Mouse (Mus musculus): ENCODE data around the gene Padi3.

Gene Padi3

DNA sequence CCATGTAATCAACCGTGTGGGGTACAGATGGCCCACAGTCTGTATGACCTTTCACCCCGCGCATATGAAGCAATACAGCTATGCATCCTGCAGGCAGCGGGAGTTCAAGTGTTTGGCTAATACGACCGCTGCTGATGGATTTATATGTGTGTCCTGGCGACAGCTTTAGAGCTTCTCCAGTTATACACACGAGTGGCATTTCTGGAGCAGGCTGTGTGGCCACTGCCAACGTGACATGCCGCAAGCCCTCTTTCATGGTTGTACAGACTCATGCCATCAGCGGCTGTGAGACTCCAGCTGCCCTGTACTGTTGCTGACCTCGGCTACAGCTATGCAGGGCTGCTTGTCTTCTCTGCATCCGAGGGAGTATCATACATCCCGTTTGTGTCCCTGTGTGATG, 29.9 kb downstream of the Padi3 start:
- no peak for DNase-seq (ENCODE audit: low read depth, low spot score)

DNA sequence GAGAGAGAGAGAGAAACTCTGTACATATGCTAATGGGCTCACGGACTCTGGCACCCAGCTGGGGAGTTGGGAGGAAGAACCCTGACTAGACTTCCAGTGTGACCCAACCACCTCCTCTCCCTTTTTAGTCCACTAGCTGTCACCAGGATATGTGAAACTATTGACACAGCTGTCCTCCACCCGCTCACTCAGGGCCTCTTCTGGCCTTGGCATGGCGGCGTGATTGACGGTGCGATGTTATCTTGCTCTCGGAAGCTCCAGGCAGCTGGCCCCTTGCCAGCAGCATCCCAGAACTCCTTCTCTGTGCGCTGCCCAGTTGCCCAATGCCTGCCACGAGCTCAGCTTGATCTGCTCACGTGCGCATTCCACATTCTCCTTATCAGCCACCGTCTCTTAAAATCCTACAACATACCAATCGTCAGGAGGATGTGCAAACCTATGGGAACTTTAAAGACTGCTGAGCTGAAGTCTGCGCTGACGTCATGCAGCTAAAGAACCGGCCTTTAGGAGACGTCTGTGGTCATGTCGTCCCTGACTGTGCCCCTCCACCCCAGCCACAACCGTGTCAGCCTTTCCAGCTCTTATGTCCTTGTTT, 30.5 kb downstream of the Padi3 start:
- no peak for DNase-seq (ENCODE audit: low read depth, low spot score)

DNA sequence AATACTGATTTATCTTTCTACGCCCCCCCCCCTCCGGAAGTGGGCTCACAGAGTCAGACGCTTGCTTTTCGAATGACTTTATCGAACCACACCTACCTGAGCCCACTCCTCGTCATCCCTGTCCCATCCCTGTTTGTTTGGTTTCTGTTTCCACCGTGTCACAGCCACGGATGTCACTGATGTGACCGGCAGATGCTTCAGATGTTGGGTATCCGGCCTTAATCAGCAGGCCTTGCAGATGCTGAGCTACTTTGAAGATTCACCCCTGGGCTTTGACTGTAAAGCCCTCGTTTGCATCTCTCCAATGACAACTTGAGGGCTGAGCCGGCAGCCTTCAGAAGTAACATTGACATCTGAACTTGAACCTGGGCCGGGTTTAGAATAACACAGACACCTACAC, 33.8 kb downstream of the Padi3 start:
- no peak for DNase-seq (ENCODE audit: low read depth, low spot score)

DNA sequence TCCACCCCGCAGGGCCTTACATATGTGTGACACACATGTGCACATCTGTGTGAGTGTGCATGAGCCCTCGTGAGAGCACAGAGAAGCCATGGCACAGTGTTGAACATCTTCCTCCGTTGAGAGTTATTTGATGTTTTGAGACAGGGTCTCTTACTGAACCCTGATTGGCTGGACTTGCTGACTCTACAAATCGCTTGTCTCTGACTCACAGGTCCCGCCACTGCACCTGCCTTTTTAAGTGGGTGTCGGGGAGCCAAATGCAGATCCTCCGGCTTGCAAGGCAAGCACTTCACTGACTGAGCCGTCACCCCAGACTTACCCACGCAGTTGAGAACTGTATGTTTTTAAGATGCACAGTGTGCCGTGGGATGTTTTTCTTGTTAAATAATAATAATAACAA, 34.6 kb downstream of the Padi3 start:
- no peak for DNase-seq (ENCODE audit: low read depth, low spot score)

DNA sequence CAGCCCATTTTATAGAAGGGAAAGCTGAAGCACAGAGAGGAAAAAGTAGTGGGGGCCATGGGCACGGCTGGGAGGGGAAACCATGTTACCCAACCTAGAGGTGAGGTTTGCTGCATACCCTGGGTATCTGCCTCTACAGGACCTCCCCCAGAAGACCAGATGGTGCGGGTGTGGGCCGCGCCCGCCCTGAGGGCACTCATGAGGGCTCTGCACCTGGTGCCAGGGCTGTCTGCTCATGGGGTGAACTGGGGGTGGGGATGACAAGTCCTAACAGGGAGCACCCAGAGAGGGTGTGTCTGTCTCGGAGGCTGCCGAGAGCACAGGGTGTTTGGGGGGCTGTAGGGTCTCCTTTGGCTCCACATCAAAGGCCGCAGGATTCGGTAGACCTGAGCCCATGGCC, 35.6 kb downstream of the Padi3 start:
- DNase-seq (ENCODE audit: low read depth, low spot score), result no peak

DNA sequence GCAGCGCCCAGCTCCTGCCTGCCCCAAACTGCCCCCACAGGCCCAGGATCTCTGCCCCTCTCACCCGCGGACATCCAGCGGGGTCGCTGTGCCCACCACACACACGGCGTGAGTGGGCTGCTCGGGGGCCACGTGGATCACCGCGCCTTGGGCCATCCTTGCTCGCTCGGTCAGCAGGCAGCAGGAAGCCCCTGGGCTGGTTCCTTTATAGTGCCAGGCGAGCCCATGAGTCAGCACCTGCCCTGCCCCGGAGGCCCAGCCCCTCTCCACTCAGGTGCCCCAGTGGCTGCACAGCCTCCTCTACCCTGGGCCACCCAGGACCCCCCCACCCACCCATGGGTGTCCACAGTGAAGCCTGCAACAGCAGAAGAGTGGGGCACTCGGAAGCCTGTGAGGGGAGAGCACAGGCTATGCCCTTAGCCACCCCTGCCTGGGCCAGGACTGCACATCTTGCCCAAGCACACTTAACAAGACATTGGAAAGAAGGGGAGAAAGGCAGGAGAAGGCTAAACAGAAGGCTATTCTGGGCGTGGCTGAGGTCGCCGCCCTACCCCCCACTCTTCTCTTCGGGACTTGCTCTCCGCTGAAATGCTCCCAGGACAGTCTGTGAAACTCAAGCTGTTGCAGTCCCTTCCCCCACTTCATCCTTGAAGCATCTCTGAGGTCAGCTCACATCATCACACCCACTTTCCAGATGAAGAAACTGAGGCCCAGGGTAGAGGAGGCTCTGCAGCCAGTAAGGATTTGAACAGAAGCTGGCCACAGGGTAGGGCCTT, 36.2 kb downstream of the Padi3 start, which contains the start of gene Padi4:
Padi4 (minus strand) TSS at position 212 of the 776 bp plus-strand sequence.
- DNase-seq (ENCODE audit: low read depth, low spot score), result no peak

DNA sequence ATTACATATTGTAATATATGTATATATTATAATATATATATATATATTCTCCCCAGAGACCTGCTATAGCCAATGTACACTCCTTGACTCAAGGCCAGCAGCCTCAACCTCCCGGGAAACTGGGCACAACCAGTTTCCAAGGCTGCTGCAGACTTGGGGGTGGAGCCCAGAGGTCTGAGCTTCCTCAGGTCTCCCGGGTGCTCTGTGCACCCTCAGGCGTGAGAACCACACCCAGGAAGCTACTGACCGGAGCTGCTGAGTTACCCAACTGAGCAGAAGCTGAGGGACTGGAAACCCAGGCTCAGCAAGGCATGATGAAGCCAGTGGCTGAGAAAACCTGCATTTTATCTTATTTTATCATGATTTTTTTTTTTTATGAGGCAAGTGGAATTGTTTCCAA, 39.4 kb downstream of the Padi3 start:
- no peak for DNase-seq (ENCODE audit: low read depth, low spot score)

DNA sequence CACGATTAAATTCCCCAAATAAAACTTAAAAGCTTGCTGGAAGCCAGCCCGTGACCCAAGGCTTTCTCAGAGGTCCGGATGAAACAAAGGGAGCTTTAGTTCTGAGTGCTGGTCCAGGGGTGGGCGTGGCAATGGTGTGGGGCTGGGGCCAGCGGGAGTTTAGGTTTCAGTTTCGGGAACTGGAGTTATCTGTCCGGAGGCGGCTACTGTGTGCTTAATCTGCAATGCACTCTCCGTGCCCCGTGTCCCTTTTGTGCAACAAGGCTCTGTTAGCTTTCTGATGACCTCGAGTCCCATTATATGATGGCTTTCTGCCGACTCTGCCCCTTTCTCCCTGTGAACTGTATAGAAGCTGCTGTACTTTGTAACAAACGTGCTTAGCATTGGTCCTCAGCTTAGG, 40.0 kb downstream of the Padi3 start:
- no peak for DNase-seq (ENCODE audit: low read depth, low spot score)

DNA sequence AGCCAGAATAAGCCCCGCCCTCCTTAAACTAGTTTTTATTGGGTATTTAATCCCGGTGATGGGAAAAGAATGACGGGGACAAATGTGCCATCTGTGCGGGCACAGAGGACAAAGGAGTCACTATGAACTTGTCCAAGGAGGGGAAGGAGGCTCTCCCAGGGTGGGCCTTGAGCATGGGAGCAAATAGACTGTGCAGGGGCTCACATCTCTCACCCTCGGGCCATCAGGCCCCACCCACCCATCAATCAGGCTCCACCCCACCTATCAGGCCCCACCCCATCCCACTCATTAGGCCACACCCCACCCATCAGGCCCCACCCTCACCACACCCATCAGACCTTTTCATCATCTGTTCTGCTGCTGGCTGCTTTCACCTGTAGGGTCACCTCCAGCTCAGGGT, 41.5 kb downstream of the Padi3 start:
- DNase-seq (ENCODE audit: low read depth, low spot score), result no peak

DNA sequence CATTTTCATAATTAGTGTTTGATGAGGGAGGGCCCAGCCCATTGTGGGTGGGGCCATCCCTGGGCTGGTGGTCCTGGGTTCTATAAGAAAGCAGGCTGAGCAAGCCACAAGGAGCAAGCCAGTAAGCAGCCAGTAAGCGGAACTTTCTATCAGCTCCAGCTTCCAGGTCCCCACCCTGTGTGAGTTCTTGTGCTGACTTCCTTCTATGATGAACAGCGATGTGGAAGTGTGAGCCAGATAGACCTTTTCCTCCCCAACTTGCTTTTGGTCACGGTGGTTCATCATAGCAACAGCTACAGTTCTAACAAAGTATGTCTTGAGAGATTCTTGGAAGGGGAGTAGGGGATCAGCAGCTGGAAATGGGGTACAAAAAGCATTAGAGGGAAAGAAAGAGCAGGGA, 44.5 kb downstream of the Padi3 start:
- DNase-seq (ENCODE audit: low read depth, low spot score), result no peak

DNA sequence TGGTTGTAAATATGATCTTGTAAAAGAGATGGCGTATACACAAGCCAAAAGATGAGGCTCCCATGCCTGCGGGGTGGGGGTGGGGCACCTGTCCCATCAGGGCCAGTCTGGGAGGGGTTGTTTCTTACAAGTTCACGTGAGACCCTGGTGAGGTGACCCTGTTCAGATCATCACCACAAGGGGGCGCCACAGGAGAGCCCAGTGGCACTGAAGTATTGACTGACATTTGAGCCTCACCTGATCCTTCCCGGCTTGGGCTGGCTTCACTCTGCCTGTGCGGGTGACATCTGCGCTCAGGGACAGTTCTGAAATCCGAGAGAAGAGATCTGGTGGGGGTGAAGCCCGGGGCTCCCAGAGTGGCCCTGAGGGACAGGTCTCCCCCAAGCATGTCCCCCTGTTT, 47.3 kb downstream of the Padi3 start:
- DNase-seq (ENCODE audit: low read depth, low spot score), result peak; percentile 62

DNA sequence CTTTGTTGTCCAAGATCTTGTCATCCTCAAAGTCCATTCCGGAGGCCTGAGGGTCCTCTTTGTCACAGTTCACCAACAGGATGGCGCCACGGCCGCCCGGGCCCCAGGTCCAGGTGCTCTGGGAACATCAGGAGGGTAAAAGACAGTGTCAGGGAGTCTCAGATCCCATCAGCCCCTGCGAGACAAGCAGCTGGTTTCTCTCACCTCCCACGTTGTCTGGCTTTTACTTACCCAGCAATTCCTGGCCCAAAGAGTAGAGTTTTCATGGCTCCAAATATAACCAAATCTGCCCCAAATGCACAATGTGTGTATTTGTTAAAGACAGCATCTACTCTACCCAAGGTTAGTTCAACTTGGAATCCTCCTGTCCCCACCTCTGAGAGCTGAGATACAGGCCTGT, 48.8 kb downstream of the Padi3 start:
- DNase-seq (ENCODE audit: low read depth, low spot score), result no peak

DNA sequence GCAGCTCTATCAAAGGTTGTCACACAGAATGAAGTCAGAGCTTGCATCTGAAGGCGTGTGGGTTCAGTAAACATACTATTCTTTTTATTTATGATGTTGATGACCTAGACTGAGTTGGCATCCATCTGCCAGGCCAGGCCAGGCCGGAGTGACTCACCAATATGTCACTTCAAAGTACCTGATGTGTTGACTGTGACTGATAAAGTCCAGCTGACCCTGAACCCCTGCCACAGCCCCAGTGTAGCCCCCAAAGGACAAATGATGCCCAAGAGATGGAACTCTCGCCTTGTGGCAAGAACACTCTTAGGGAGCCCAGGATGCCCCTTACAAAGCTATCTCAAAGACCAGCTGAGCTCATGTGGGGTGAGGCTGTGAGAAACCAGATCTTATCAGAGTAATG, 54.6 kb downstream of the Padi3 start:
- DNase-seq (ENCODE audit: low read depth, low spot score), result no peak

DNA sequence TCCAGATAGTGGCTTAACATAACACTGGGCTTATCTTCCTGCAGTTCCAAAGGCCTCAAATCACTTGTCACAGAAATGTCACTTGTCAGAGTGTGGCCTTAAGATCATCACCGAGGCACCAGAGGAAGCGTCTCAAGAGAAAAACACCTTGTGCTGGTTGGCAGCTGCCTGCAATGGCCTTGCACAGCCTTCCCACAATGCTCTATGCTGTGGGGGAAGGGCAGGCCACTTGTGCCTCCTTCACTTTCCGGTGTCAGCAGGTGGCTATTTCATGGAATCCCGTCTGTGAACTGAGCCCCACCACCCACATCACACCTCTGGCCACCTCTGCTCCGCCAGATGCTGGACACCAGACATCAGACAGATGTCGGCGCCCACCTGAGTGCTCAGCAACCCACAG, 57.1 kb downstream of the Padi3 start:
- peak; percentile 34 for DNase-seq (ENCODE audit: low read depth, low spot score)

DNA sequence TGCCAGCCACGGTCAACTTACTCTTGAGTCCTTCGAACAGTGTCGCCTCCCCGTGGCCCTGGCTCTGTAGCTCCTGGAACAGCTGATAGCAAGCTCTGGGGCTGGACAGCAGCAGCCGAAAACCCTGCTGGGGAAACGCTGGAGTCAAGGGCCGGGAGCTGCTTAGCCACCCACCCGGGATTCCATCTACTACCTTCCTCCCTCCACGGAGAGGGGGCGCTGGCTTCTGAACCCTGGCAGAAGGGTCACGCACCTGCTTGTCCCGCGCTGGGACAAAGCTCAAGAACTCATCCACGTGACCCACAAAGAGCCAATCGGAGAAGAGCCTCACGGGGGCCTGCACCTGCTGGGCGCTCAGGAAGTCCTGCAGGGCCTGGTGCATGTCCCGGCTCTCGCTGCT, 60.1 kb downstream of the Padi3 start:
- peak; percentile 27 for DNase-seq (ENCODE audit: low read depth, low spot score)

DNA sequence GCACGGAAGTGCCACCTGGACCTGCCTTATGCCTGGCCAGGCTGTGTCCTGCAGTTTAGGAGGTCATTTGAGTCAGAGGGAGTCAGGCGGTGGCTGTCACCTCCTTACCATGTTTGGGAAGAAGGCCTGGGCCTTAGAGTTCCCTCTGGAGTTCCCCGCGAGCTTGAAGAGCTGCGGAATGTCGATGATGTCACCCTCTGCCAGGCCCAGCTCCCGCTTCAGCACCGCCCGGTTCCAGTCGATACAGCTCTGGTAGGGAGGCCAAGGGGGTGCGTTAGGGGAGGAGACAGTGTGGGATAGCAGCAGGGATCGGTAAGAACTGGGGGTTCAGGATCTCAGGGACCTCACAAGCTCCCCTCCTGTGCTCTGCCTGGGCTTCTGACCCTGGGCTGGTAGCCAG, 62.5 kb downstream of the Padi3 start:
- no peak for DNase-seq (ENCODE audit: low read depth, low spot score)

DNA sequence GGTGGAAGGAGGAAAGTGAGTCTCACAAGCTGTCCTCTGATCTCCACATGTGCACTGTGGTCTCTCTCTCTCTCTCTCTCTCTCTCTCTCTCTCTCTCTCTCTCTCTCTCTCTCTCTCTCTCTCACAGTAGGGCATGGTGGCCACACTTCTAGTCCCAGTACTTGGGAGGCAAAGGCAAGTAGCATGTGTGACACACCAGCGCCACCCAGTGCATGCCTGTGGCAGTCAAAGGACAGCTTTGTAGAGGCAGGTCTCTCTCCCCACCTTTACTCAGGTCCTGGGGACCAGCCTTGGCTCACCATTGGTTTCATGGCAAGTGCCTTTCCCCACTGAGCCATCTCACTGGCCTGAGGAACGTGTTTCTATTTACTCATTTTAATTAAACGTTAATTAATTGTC, 65.8 kb downstream of the Padi3 start:
- DNase-seq (ENCODE audit: low read depth, low spot score), result peak; percentile 49

DNA sequence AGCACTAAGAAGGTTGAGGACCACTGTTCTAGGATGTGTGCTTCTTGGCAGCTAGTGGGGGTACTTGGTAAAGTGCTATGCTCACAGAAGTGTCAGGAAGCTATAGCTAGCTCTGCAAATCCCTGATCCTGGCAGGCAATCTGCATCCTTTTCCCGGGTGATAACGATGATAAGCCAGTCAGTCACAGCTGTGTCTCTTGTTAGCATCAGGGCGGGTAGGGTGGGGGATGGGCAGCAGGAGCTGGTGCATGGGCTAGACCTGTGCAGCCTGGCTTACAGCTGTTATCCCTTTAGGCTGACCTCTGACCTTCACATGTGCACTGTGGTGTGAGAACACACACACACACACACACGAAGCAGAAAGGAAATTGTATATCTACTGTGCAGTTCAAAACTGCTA, 67.4 kb downstream of the Padi3 start:
- DNase-seq (ENCODE audit: low read depth, low spot score), result no peak

DNA sequence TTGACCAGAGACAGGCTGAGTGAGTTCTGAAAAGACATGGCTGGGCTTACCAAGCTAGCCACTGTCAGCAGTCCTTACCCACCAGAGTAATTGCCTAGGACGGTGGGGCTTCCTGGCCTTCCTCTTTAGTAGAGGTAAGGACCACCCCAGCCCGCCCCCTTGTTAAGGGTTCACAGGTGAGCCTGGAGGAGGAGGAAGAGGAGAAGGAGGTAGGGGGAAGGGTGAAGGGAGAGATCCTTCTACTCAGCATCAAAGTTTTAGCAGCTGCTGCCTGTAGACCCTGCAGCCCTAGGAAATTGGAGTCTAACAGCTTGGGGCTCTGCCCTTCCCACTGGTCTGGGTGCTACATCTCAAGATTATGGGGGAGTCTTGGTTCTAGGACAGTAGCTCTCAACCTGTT, 67.9 kb downstream of the Padi3 start, which contains the start of gene Padi6:
Padi6 (minus strand) TSS at position 101 of the 400 bp plus-strand sequence.
- no peak for DNase-seq (ENCODE audit: low read depth, low spot score)

DNA sequence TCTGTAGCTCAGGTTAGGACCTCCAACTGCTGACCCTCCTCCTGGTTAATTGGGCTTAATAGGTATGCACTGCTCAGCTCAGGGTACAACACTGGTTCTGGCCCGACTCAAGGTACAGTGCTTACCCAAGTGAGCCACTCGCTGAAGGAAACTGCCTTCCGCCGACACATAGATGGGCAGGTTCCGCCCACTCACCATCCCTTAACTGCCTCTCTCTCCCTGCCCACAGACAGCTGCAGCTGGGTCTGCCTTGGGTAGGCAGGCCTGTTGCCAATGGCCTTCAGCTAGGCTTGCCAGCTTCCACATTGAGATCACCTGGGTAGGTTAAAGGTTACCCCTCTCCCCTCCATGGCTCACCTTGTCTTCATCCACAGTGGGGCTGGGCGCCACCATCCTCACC, 69.0 kb downstream of the Padi3 start:
- DNase-seq (ENCODE audit: low read depth, low spot score), result no peak

DNA sequence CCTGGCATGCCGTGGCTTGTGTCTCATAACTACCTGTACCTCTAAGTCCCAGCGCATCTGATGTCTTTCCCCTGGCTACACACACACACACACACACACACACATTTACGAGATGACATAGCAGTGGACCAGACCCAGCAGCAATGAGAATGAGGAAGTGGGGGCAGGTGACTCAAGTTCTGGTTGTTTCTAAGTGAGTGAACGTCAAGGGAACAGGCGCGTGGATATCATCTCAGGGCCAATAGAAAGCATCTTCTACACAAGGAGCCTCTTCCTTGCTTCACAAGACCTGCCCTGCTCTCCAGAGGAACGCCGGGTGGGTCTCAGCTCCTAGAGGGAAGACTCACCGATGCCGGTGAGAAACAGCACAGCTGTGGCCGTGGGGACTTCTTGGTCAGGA, 69.8 kb downstream of the Padi3 start:
- no peak for DNase-seq (ENCODE audit: low read depth, low spot score)

All from forelimb bud, embryonic 11.5 days (tissue).